Mouse (Mus musculus) CH12.LX (cell line): Measurements from ENCODE around the gene Phf3.

Experiments
- CHD1 ChIP-seq: IDR thresholded peaks from 2 replicates; pipeline ENCODE4 v1.6.1; 2012; ENCODE audit warnings: low read depth, low read length, improper control_type of control experiment, inconsistent platforms
- CTCF ChIP-seq, 2 experiments: IDR thresholded peaks in 1 of 2; conservative IDR thresholded peaks in 1 of 2; 2 replicates each; pipeline ENCODE4 v1.5.1; 2011 to 2012; ENCODE audit warnings: low read depth in 2 of 2, low read length in 2 of 2, improper control_type of control experiment in 1 of 2, inconsistent platforms in 1 of 2, mild to moderate bottlenecking in 1 of 2, moderate library complexity in 1 of 2
- EP300 ChIP-seq: IDR thresholded peaks from 2 replicates; pipeline ENCODE4 v1.6.1; 2011; ENCODE audit warnings: low read length, improper control_type of control experiment
- MYC ChIP-seq: IDR thresholded peaks from 2 replicates; pipeline ENCODE4 v1.6.1; 2011; ENCODE audit warnings: low read depth, mild to moderate bottlenecking, improper control_type of control experiment, low read length
- POLR2A ChIP-seq: IDR thresholded peaks from 2 replicates; pipeline ENCODE4 v1.6.1; 2011; ENCODE audit warnings: low read depth, mild to moderate bottlenecking, improper control_type of control experiment, low read length
- ZC3H11A ChIP-seq: IDR thresholded peaks from 2 replicates; pipeline ENCODE4 v1.6.1; 2012; ENCODE audit warnings: low read depth, mild to moderate bottlenecking, inconsistent platforms, low read length, improper control_type of control experiment

GRCm38 (mm10) chr1:30875746-30876145 lies 2.0 kb upstream of the Phf3 start:
- TF ChIP-seq CTCF (conservative IDR thresholded peaks at IDR 0.05 in 1 of 2, IDR thresholded peaks at IDR 0.05 in 1 of 2; ENCODE audit: low read depth in 2 of 2, low read length in 2 of 2) (no peak), MYC (no peak), POLR2A (no peak), EP300 (no peak), ZC3H11A (no peak), CHD1 (no peak)
